Mouse (Mus musculus) cerebellum, postnatal 10 days (tissue): ENCODE measurements around the gene Mien1.

Source experiments
- DNase-seq, 2 experiments: peaks; one replicate each; pipeline ENCODE4 v3.0.0; 2021; ENCODE audit warnings: mixed read lengths in 2 of 2

Gene Mien1

GRCm38 (mm10) chr11:98438331-98439158, at the start of gene Mien1:
Mien1 (minus strand) TSS chr11:98438991.
- peak; percentile 99 to 100 for DNase-seq

- DNase-seq, result no peak
These were observed 48.8 kb upstream of the Mien1 start for GRCm38 (mm10) chr11:98487526-98488040.

- no peak for DNase-seq
These were observed 47.0 kb upstream of the Mien1 start for GRCm38 (mm10) chr11:98485749-98486148.

GRCm38 (mm10) chr11:98482067-98482466, 43.3 kb upstream of the Mien1 start:
- no peak for DNase-seq

- no peak for DNase-seq
These were observed 42.4 kb upstream of the Mien1 start for GRCm38 (mm10) chr11:98481231-98481630.

- no peak for DNase-seq
These were observed 41.2 kb upstream of the Mien1 start for GRCm38 (mm10) chr11:98479940-98480497.

GRCm38 (mm10) chr11:98479026-98479939, 40.5 kb upstream of the Mien1 start:
- peak; percentile 42 to 48 for DNase-seq

- no peak for DNase-seq
These were observed 38.4 kb upstream of the Mien1 start for GRCm38 (mm10) chr11:98477011-98477701.

- DNase-seq, result no peak
These were observed 37.6 kb upstream of the Mien1 start for GRCm38 (mm10) chr11:98476434-98476807.

- DNase-seq, result no peak
These were observed 37.0 kb upstream of the Mien1 start for GRCm38 (mm10) chr11:98475630-98476433.

- DNase-seq, result no peak
These were observed 36.2 kb upstream of the Mien1 start for GRCm38 (mm10) chr11:98474967-98475366.

GRCm38 (mm10) chr11:98473916-98474479, 35.2 kb upstream of the Mien1 start:
- DNase-seq, result no peak

GRCm38 (mm10) chr11:98472696-98473095, 33.9 kb upstream of the Mien1 start:
- DNase-seq, result no peak

GRCm38 (mm10) chr11:98470795-98471194, 32.0 kb upstream of the Mien1 start:
- no peak for DNase-seq

- no peak for DNase-seq
These were observed 31.2 kb upstream of the Mien1 start for GRCm38 (mm10) chr11:98469761-98470714.

GRCm38 (mm10) chr11:98464516-98464915, 25.7 kb upstream of the Mien1 start:
- no peak for DNase-seq

GRCm38 (mm10) chr11:98463911-98464310, 25.1 kb upstream of the Mien1 start:
- no peak for DNase-seq

- DNase-seq, result no peak
These were observed 23.5 kb upstream of the Mien1 start for GRCm38 (mm10) chr11:98462255-98462654.

GRCm38 (mm10) chr11:98461109-98461720, 22.4 kb upstream of the Mien1 start:
- no peak for DNase-seq

- DNase-seq, result no peak
These were observed 21.1 kb upstream of the Mien1 start for GRCm38 (mm10) chr11:98459860-98460259.
